Mouse (Mus musculus) myocyte (in vitro differentiated cells): Measurements from ENCODE around the gene Pdk2.

ENCODE experiments used
- CEBPB ChIP-seq: IDR thresholded peaks from 2 replicates; pipeline ENCODE4 v1.6.1; 2011; ENCODE audit warnings: mild to moderate bottlenecking, moderate library complexity; ENCODE audit not compliant: poor library complexity, insufficient read depth, severe bottlenecking
- MAX ChIP-seq: IDR thresholded peaks from one replicate; pipeline ENCODE4 v1.6.1; 2011; ENCODE audit warnings: low read depth, mild to moderate bottlenecking, control low read depth
- MYOD1 ChIP-seq, 3 experiments: IDR thresholded peaks; one replicate each; pipeline ENCODE4 v1.6.1; 2011; ENCODE audit warnings: control low read depth in 2 of 3, low read depth in 2 of 3, mild to moderate bottlenecking in 2 of 3, moderate library complexity in 1 of 3; ENCODE audit not compliant: insufficient read length in 2 of 3, control insufficient read depth in 1 of 3
- MYOG ChIP-seq, 3 experiments: IDR thresholded peaks; one replicate each; pipeline ENCODE4 v1.6.1; 2011; ENCODE audit warnings: control low read depth in 2 of 3, low read depth in 2 of 3, mild to moderate bottlenecking in 2 of 3; ENCODE audit not compliant: insufficient read length in 2 of 3, control insufficient read depth in 1 of 3, insufficient read depth in 1 of 3
- POLR2A ChIP-seq: IDR thresholded peaks from one replicate; pipeline ENCODE4 v1.6.1; 2011; ENCODE audit warnings: low read depth, mild to moderate bottlenecking, control low read depth, moderate library complexity; ENCODE audit not compliant: insufficient read length
- POLR2AphosphoS2 ChIP-seq: IDR thresholded peaks from one replicate; pipeline ENCODE4 v1.6.1; 2011; ENCODE audit warnings: low read depth, control low read depth; ENCODE audit not compliant: insufficient read length
- SRF ChIP-seq: IDR thresholded peaks from one replicate; pipeline ENCODE4 v1.6.1; 2011; ENCODE audit warnings: low read depth; ENCODE audit not compliant: control insufficient read depth, insufficient read length
- USF1 ChIP-seq: IDR thresholded peaks from one replicate; pipeline ENCODE4 v1.6.1; 2011; ENCODE audit warnings: low read depth, mild to moderate bottlenecking, control low read depth, moderate library complexity

GRCm38 (mm10) chr11:95015484-95015883 is 25.7 kb downstream of the Pdk2 start:
- TF ChIP-seq POLR2A (no peak), MYOD1 (IDR thresholded peaks at IDR 0.05; ENCODE audit: control insufficient read depth in 1 of 3, insufficient read length in 2 of 3, low read depth in 2 of 3) (no peak), POLR2AphosphoS2 (no peak), SRF (no peak), CEBPB (no peak), USF1 (no peak), MYOG (IDR thresholded peaks at IDR 0.05; ENCODE audit: control insufficient read depth in 1 of 3, insufficient read depth in 1 of 3, insufficient read length in 2 of 3, low read depth in 2 of 3) (no peak), MAX (no peak)
